ENCODE assay signal across 19 mouse cellular contexts in genomic region chr9:118717436-118717835, GRCm38 (mm10).
DNase-seq lines count a peak whose midpoint lies in the region; ATAC-seq and TF ChIP-seq lines count a peak whose summit lies in the region.
"Had no signal": no experiment of that assay in that cellular context is flagged by ENCODE, and none has a peak within 500 bp of the region (broad histone marks: within the 10 kb centered on the region; RNA-seq: fewer than 3 reads in every experiment).

No protein-coding gene starts in this region.

- no peak overlapping the region for H3K4me3 ChIP-seq in heart, embryonic 10.5 days
- no peak overlapping the region for H3K4me3 ChIP-seq in lung, embryonic 14.5 days (ENCODE audit: low read depth, low read length)
- no peak overlapping the region for H3K4me3 ChIP-seq in heart, embryonic 16.5 days (ENCODE audit: low read length)
- H3K4me3 ChIP-seq in stomach, embryonic 14.5 days (ENCODE audit: low read depth, low read length) = no peak overlapping the region
- H3K4me3 ChIP-seq: hindbrain, embryonic 12.5 days; limb, embryonic 15.5 days; megakaryocyte, embryonic 14.5 days had no signal

- H3K9me3 ChIP-seq in heart, embryonic 10.5 days = no peaks in the 10 kb centered on the region
- no peaks in the 10 kb centered on the region for H3K9me3 ChIP-seq in lung, embryonic 14.5 days (ENCODE audit: low read depth, low read length)
- H3K9me3 ChIP-seq in heart, embryonic 16.5 days (replicated peaks; ENCODE audit: control insufficient read depth, low read length) = 0 out of 2 replicates have a peak, but pooled peaks cover 4% of the 10 kb centered on the region
- H3K9me3 ChIP-seq in stomach, embryonic 14.5 days (ENCODE audit: control insufficient read depth, low read depth, low read length) = no peaks in the 10 kb centered on the region
- H3K9me3 ChIP-seq: hindbrain, embryonic 12.5 days; limb, embryonic 15.5 days had no signal

- no peak for TF ChIP-seq CTCF in lung, embryonic 14.5 days (IDR thresholded peaks at IDR 0.05; ENCODE audit: low read depth)

- H3K27me3 ChIP-seq in heart, embryonic 10.5 days (ENCODE audit: insufficient read depth, poor library complexity, severe bottlenecking) = no peaks in the 10 kb centered on the region
- no peaks in the 10 kb centered on the region for H3K27me3 ChIP-seq in lung, embryonic 14.5 days (ENCODE audit: insufficient read depth, low read length)
- no peaks in the 10 kb centered on the region for H3K27me3 ChIP-seq in heart, embryonic 16.5 days (ENCODE audit: control insufficient read depth, insufficient read depth, low read length)
- H3K27me3 ChIP-seq in stomach, embryonic 14.5 days (ENCODE audit: control insufficient read depth, insufficient read depth, low read length) = no peaks in the 10 kb centered on the region
- H3K27me3 ChIP-seq: hindbrain, embryonic 12.5 days; limb, embryonic 15.5 days had no signal

- peaks cover 6% of the 10 kb centered on the region for H3K4me1 ChIP-seq in heart, embryonic 10.5 days
- H3K4me1 ChIP-seq in lung, embryonic 14.5 days (ENCODE audit: insufficient read depth) = peaks cover 18% of the 10 kb centered on the region; the same call in 1 of the 2 replicates
- H3K4me1 ChIP-seq in heart, embryonic 16.5 days (ENCODE audit: control insufficient read depth, insufficient read depth, low read length) = peaks cover 21% of the 10 kb centered on the region
- peaks cover 10% of the 10 kb centered on the region for H3K4me1 ChIP-seq in stomach, embryonic 14.5 days (ENCODE audit: control insufficient read depth, insufficient read depth, low read length)
- H3K4me1 ChIP-seq: hindbrain, embryonic 12.5 days had no signal

- no peak overlapping the region for H3K4me2 ChIP-seq in lung, embryonic 14.5 days
- H3K4me2 ChIP-seq in heart, embryonic 16.5 days (ENCODE audit: low read depth, low read length) = no peak overlapping the region
- H3K4me2 ChIP-seq in stomach, embryonic 14.5 days (replicated peaks; ENCODE audit: low read depth, low read length) = no peak overlapping the region
- H3K4me2 ChIP-seq: hindbrain, embryonic 12.5 days; limb, embryonic 15.5 days had no signal

- H3K9ac ChIP-seq in lung, embryonic 14.5 days = no peak overlapping the region
- H3K9ac ChIP-seq in heart, embryonic 16.5 days (ENCODE audit: low read length) = no peak overlapping the region
- no peak overlapping the region for H3K9ac ChIP-seq in stomach, embryonic 14.5 days (replicated peaks; ENCODE audit: low read depth, low read length)
- H3K9ac ChIP-seq: hindbrain, embryonic 12.5 days; limb, embryonic 15.5 days had no signal

- WGBS in heart, embryonic 10.5 days = 77% methylated on average over 3 of the region's 3 CpGs
- 32% methylated on average over 3 of the region's 3 CpGs for WGBS in lung, embryonic 14.5 days
- 31% methylated on average over 3 of the region's 3 CpGs for whole genome bisulfite sequencing in heart, embryonic 16.5 days
- WGBS in stomach, embryonic 14.5 days = 29% methylated on average over 3 of the region's 3 CpGs

- no peak overlapping the region for H3K27ac ChIP-seq in heart, embryonic 10.5 days
- H3K27ac ChIP-seq in lung, embryonic 14.5 days (ENCODE audit: low read depth) = no peak overlapping the region
- H3K27ac ChIP-seq in heart, embryonic 16.5 days (ENCODE audit: low read length) = peak overlapping the region; percentile 62
- H3K27ac ChIP-seq in stomach, embryonic 14.5 days (ENCODE audit: low read length) = peak overlapping the region; percentile 56; the same call in 1 of the 2 replicates
- H3K27ac ChIP-seq: hindbrain, embryonic 12.5 days; limb, embryonic 15.5 days had no signal

- no peak for ATAC-seq in lung, embryonic 14.5 days (ENCODE audit: insufficient read depth)
- no peak for ATAC-seq in heart, embryonic 16.5 days (replicated peaks; ENCODE audit: extremely low read depth, insufficient read depth, low FRiP score)
- peak; percentile 12; the same call in 1 of the 2 replicates for ATAC-seq in stomach, embryonic 14.5 days (ENCODE audit: insufficient number of reproducible peaks, insufficient read depth, low FRiP score, low read depth)
- ATAC-seq: CD4-positive, CD25-positive, alpha-beta regulatory T cell, adult 4 months had no signal

- DNase-seq in heart, adult 9 months (ENCODE audit: low spot score in 2 of 2) = peak; percentile 51 to 61
- no peak for DNase-seq in heart, embryonic 10.5 days (ENCODE audit: low spot score)
- peak; percentile 82 for DNase-seq in lung, embryonic 14.5 days
- no peak for DNase-seq in lung, postnatal 36 days
- no peak for DNase-seq in thymus, postnatal 0 days (ENCODE audit: low spot score)
- DNase-seq: adrenal gland, postnatal 14 days; cerebellum, adult 9-11 months; embryo, embryonic 11 days; gastrocnemius, postnatal 25 days; kidney, adult 18-20 months; lung, adult 18-20 months; right cerebral cortex, postnatal 4 days; thymus, postnatal 36 days had no signal

- peaks cover 6% of the 10 kb centered on the region; the same call in 1 of the 2 replicates for H3K36me3 ChIP-seq in heart, embryonic 10.5 days
- peaks cover 8% of the 10 kb centered on the region; the same call in 1 of the 2 replicates for H3K36me3 ChIP-seq in lung, embryonic 14.5 days (ENCODE audit: insufficient read depth)
- H3K36me3 ChIP-seq in heart, embryonic 16.5 days (ENCODE audit: control insufficient read depth, insufficient read depth) = no peaks in the 10 kb centered on the region
- no peaks in the 10 kb centered on the region; the same call in 1 of the 2 replicates for H3K36me3 ChIP-seq in stomach, embryonic 14.5 days (ENCODE audit: control insufficient read depth, insufficient read depth, low read length)
- H3K36me3 ChIP-seq: hindbrain, embryonic 12.5 days had no signal

Comparison
In these comparisons a context has a peak if more than half of its experiments do, and no peak if none do; other contexts are left out.
1. DNase-seq: peak in heart, adult 9 months (2 of 2) and lung, embryonic 14.5 days (single experiment); none in heart, embryonic 10.5 days (single experiment), lung, postnatal 36 days (single experiment) and thymus, postnatal 0 days (single experiment).
2. H3K27ac ChIP-seq: peak in heart, embryonic 16.5 days (single experiment) and stomach, embryonic 14.5 days (single experiment); none in heart, embryonic 10.5 days (single experiment) and lung, embryonic 14.5 days (single experiment).